Mouse (Mus musculus): Measurements from ENCODE around the gene Pnma1.

Pnma1 gene

GRCm38 (mm10) chr12:84153414-84153813 lies 5.1 kb upstream of the Pnma1 start:
- DNase-seq (ENCODE audit: low read depth): no peak

GRCm38 (mm10) chr12:84152352-84153190 lies 4.3 kb upstream of the Pnma1 start:
- DNase-seq (ENCODE audit: low read depth): no peak

- DNase-seq (ENCODE audit: low read depth): no peak
Measured at GRCm38 (mm10) chr12:84151911-84152310, 3.6 kb upstream of the Pnma1 start.

GRCm38 (mm10) chr12:84150976-84151375 lies 2.7 kb upstream of the Pnma1 start:
- DNase-seq (ENCODE audit: low read depth): no peak

GRCm38 (mm10) chr12:84149971-84150370 lies 1.7 kb upstream of the Pnma1 start:
- no peak for DNase-seq (ENCODE audit: low read depth)

- no peak for DNase-seq (ENCODE audit: low read depth)
Measured at GRCm38 (mm10) chr12:84148622-84149012, 328 bp upstream of the Pnma1 start.

- no peak for DNase-seq (ENCODE audit: low read depth)
Measured at GRCm38 (mm10) chr12:84142281-84143050, 5.8 kb downstream of the Pnma1 start.

- DNase-seq (ENCODE audit: low read depth): no peak
Measured at GRCm38 (mm10) chr12:84141271-84141670, 7.0 kb downstream of the Pnma1 start.

- DNase-seq (ENCODE audit: low read depth): no peak
Measured at GRCm38 (mm10) chr12:84140135-84140534, 8.2 kb downstream of the Pnma1 start.

GRCm38 (mm10) chr12:84137131-84137530 lies 11.2 kb downstream of the Pnma1 start:
- no peak for DNase-seq (ENCODE audit: low read depth)

GRCm38 (mm10) chr12:84132265-84132664 lies 16.0 kb downstream of the Pnma1 start:
- DNase-seq (ENCODE audit: low read depth): peak; percentile 68

- DNase-seq (ENCODE audit: low read depth): no peak
Measured at GRCm38 (mm10) chr12:84129931-84130330, 18.4 kb downstream of the Pnma1 start.

GRCm38 (mm10) chr12:84128576-84128975 lies 19.7 kb downstream of the Pnma1 start:
- DNase-seq (ENCODE audit: low read depth): no peak

GRCm38 (mm10) chr12:84126899-84127298 lies 21.4 kb downstream of the Pnma1 start:
- no peak for DNase-seq (ENCODE audit: low read depth)

- no peak for DNase-seq (ENCODE audit: low read depth)
Measured at GRCm38 (mm10) chr12:84125892-84126291, 22.4 kb downstream of the Pnma1 start.

- DNase-seq (ENCODE audit: low read depth): no peak
Measured at GRCm38 (mm10) chr12:84119584-84119983, 28.7 kb downstream of the Pnma1 start.

- DNase-seq (ENCODE audit: low read depth): peak; percentile 88
Measured at GRCm38 (mm10) chr12:84114153-84114994, 33.9 kb downstream of the Pnma1 start, which contains the start of gene Dnal1. Gene Dnal1 (plus strand): TSS chr12:84114366.

GRCm38 (mm10) chr12:84113676-84114075 lies 34.6 kb downstream of the Pnma1 start:
- DNase-seq (ENCODE audit: low read depth): no peak

GRCm38 (mm10) chr12:84110814-84111213 lies 37.5 kb downstream of the Pnma1 start:
- DNase-seq (ENCODE audit: low read depth): no peak

GRCm38 (mm10) chr12:84109924-84110323 lies 38.4 kb downstream of the Pnma1 start:
- DNase-seq (ENCODE audit: low read depth): no peak

- DNase-seq (ENCODE audit: low read depth): no peak
Measured at GRCm38 (mm10) chr12:84107692-84108091, 40.6 kb downstream of the Pnma1 start.

GRCm38 (mm10) chr12:84107012-84107411 lies 41.3 kb downstream of the Pnma1 start:
- DNase-seq (ENCODE audit: low read depth): no peak
